Mouse (Mus musculus): ENCODE data around the gene Flt3l.
"Not testable (repeated sequence)": the region's sequence is repeated elsewhere in the genome, so short reads cannot be mapped to it uniquely, and the experiment has no call there.

Flt3l gene

GRCm38 (mm10) chr7:45135993-45136567 lies at the start of gene Flt3l, which contains the start of gene Gm45713:
Flt3l (minus strand) TSS chr7:45136432.
Gm45713 (minus strand) TSS chr7:45136231.
- DNase-seq (ENCODE audit: low spot score), result peak; percentile 87

GRCm38 (mm10) chr7:45185921-45186320 lies 49.7 kb upstream of the Flt3l start:
- DNase-seq (ENCODE audit: low spot score), result no peak

- DNase-seq (ENCODE audit: low spot score), result no peak
Measured at GRCm38 (mm10) chr7:45183672-45184071, 47.4 kb upstream of the Flt3l start.

DNA sequence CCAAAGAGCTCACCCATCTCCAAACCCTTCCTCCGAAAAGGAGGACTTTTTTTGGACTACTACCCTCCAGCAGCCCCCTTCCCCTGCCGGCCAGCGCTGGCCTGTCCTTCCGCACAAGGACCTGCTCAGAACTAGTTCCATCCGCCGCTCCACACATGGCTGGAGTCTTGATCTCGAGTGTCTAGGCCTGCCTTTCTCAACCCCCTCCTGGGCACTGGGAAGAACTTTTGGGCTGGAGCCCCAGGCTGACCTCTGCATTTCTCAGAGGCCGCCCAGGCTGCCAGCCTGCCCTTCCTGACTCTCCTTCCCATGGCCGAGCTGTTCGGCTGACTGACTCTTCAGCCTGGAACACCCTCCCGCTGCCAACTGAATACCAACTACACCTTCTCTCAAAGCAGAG lies 46.4 kb upstream of the Flt3l start:
- no peak for DNase-seq (ENCODE audit: low spot score)

DNA sequence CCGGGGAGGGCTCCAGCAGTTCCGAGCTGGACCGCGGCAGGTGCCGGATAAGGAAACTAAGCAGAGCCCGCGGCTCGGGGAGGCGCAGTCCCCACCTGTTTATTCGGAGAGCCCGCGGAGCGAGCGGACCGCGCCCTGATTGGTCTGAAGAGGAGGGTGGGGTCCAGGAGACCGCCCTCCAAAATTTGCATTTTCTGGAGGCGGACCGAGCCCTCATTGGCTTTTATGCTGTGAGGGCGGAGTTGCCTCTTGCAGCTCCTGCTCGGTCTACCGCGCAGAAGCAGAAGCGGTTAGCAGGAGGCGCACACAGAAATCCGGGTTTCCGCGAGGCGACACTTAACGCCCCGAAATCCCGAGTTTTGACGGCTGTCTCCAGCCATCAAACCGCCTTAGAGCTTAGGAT lies 46.0 kb upstream of the Flt3l start:
- DNase-seq (ENCODE audit: low spot score), result no peak

- no peak for DNase-seq (ENCODE audit: low spot score)
Measured at GRCm38 (mm10) chr7:45181540-45181939, 45.3 kb upstream of the Flt3l start.

DNA sequence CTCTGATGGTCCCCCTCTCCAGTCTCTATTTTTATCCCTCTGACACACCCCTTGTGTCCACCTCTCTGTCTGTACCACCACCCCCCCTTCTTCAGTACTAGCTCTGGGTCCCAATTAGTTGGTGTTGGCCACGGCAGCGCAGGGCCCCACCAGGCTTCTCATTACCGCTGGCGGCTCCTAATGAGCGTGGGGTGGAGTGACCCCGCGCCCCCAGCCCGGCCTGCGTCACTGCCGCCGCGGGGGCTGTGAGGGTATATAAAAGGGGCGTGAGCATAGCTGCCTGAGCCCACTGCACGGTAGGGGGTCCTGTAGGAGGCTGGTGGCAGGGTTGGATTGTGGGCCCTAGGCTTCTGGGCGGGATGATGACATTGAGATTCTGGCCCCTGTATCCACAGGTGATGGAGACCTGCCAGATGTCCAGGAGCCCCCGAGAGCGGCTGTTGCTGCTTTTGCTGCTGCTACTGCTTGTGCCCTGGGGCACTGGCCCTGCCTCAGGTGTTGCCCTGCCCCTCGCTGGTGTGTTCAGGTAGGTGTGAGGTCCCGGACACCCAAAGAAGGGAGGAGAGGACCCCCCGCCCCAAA lies 44.8 kb upstream of the Flt3l start, which contains the start of gene Pth2:
Pth2 (plus strand) TSS at position 100 of the 582 bp plus-strand sequence.
- no peak for DNase-seq (ENCODE audit: low spot score)

GRCm38 (mm10) chr7:45179469-45179868 lies 43.2 kb upstream of the Flt3l start, which contains the start of gene Gfy:
Gfy (minus strand) TSS chr7:45179569.
- DNase-seq (ENCODE audit: low spot score), result no peak

GRCm38 (mm10) chr7:45178550-45178949 lies 42.3 kb upstream of the Flt3l start:
- DNase-seq (ENCODE audit: low spot score), result no peak

GRCm38 (mm10) chr7:45176356-45176755 lies 40.1 kb upstream of the Flt3l start:
- no peak for DNase-seq (ENCODE audit: low spot score)

DNA sequence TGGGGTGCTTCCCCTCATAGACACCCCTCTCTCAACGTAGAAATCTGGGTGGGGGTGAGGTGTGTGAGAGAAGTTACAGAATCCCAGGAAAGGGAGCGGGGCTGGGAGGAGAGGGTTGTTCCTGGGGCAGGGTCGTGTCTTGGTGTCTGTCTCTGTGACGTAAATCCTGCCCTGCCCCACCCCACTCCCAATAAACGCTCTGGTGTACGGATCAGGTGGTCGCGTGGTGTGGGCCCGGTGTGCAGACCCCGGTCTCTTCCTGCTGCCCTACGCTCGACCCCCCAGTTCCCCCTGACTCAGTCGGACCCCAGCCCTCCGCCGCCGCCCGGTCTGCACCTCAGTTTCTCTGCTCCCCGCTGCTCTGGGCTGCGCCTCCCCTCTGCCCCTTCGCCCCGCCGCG lies 39.7 kb upstream of the Flt3l start:
- no peak for DNase-seq (ENCODE audit: low spot score)

- no peak for DNase-seq (ENCODE audit: low spot score)
Measured at GRCm38 (mm10) chr7:45175398-45175797, 39.2 kb upstream of the Flt3l start.

DNA sequence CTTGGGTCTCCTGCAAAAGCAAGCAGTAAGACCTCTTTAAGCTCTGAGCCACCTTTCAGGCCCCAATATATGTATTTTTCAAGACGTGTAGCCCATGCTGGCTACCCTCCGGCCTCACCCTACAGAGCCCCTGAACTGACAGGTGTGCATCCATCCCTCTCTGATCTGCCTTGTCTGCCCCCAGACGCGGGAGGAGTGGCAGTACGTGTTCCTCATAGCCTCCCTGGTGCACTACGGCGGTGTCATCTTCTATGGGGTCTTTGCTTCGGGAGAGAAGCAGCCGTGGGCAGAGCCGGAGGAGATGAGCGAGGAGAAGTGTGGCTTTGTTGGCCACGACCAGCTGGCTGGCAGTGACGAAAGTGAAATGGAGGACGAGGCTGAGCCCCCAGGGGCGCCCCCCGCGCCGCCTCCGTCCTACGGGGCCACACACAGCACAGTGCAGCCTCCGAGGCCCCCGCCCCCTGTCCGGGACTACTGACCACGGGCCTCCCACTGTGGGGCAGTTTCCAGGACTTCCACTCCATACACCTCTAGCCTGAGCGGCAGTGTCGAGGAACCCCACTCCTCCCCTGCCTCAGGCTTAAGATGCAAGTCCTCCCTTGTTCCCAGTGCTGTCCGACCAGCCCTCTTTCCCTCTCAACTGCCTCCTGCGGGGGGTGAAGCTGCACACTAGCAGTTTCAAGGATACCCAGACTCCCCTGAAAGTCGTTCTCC lies 38.5 kb upstream of the Flt3l start:
- no peak for DNase-seq (ENCODE audit: low spot score)

DNA sequence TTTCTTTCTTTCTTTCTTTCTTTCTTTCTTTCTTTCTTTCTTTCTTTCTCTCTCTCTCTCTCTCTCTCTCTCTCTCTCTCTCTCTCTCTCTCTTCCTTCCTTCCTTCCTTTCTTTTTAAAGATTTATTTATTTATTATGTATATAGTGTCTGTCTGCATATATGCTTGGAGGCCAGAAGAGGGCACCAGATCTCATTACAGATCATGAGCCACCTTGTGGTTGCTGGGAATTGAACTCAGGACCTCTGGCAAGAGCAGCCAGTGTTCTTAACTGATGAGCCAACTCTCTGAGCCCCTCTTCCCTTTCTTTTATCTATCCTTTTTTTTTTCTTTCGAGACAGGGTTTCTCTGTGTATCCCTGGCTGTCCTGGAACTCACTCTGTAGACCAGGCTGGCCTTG lies 37.5 kb upstream of the Flt3l start:
- not testable (repeated sequence) for DNase-seq (ENCODE audit: low spot score)

DNA sequence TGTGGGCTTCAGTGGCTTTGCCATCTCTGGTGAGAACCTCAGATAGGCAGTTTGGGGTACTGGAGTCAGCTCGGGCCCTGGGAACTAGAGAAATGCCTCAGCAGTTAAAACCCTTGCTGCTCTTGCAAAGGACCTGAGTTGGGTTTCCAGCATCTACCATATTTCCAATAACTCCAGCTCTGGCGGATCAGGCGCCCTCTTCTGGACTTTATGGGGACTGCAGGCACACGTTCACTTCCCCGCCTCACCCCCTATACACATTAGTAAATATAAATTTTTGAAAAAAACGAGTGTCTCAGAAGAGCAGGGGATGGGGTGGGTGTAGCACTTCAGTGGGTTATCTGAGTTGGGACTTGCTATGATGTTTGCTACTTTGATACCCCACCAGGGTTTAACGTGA lies 36.7 kb upstream of the Flt3l start:
- DNase-seq (ENCODE audit: low spot score), result no peak

DNA sequence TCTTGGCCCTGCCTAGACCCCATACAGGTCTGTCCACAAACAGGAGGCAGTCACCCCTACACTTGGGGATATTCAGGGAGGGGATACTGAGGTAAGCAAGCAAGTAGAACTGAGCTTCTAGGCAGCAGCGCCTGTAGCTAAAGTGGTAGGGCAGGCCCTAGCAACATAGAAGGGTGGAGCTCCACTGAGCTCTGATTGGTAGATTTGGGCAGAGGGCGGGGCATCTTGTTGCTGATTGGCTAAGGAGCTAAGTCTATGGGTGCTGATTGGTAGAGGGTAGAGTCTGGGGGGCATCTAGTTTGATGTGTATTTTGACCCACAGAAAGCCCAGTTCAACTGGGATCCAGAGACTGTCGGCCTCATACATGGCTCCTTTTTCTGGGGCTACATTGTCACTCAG lies 33.3 kb upstream of the Flt3l start:
- no peak for DNase-seq (ENCODE audit: low spot score)

GRCm38 (mm10) chr7:45168656-45169055 lies 32.4 kb upstream of the Flt3l start:
- no peak for DNase-seq (ENCODE audit: low spot score)

GRCm38 (mm10) chr7:45167761-45168445 lies 31.7 kb upstream of the Flt3l start:
- no peak for DNase-seq (ENCODE audit: low spot score)

DNA sequence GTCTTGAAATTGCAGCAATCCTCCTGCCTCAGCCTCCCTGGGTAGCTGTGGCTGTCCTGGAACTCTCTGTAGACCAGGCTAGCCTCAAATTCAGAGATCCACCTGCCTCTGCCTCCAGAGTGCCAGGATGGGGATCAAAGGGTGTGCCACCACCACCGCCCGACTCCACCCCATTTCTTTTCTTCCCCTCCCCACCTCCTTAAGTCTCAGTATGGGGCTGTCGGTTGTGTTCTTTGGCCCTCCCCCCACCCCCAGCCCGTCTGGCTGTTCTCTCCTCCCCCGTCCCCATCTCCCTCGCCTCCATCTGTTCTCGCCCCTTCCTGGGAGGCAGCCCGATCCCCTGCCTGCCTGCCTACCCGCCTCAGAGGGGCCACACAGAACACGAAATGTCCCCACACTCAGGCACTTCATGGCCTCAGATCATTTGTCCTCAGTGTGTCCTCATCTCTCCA lies 30.7 kb upstream of the Flt3l start:
- DNase-seq (ENCODE audit: low spot score), result no peak

- DNase-seq (ENCODE audit: low spot score), result no peak
Measured at GRCm38 (mm10) chr7:45165701-45166100, 29.5 kb upstream of the Flt3l start.

- DNase-seq (ENCODE audit: low spot score), result no peak
Measured at GRCm38 (mm10) chr7:45164833-45165232, 28.6 kb upstream of the Flt3l start.

- DNase-seq (ENCODE audit: low spot score), result no peak
Measured at GRCm38 (mm10) chr7:45163735-45164490, 27.7 kb upstream of the Flt3l start, which contains the start of gene Slc17a7. Slc17a7 (plus strand) TSS chr7:45163949.
